Mouse (Mus musculus) forebrain, embryonic 12.5 days (tissue): ENCODE results near the gene Qtrt1. TPM values are rescaled to one million over a fixed set of nuclear protein-coding genes. Genes with fewer than 3 reads are reported as not detected.

Source experiments
- ATAC-seq: fragments of 200-750 bp; cut with Nextera tagmentation; 2 replicates; pipeline ENCODE4 v1.8.0; 2017; ENCODE audit warnings: moderate TSS enrichment; ENCODE audit not compliant: low FRiP score
- H3K27ac ChIP-seq: fragments of 300-500 bp; sonication (generic); 2 replicates; pipeline ENCODE4 v1.5.1; 2016; ENCODE audit warnings: mild to moderate bottlenecking
- H3K27me3 ChIP-seq: fragments of 300-500 bp; sonication (generic); 2 replicates; pipeline ENCODE4 v1.6.1; 2016; ENCODE audit warnings: mild to moderate bottlenecking
- H3K36me3 ChIP-seq: fragments of 300-500 bp; sonication (generic); replicated peaks from 2 replicates; pipeline ENCODE4 v1.6.1; 2016; ENCODE audit warnings: mild to moderate bottlenecking
- H3K4me1 ChIP-seq: fragments of 300-500 bp; sonication (generic); 2 replicates; pipeline ENCODE4 v1.6.1; 2016
- H3K4me2 ChIP-seq: fragments of 300-500 bp; sonication (generic); 2 replicates; pipeline ENCODE4 v1.6.1; 2016; ENCODE audit warnings: mild to moderate bottlenecking, moderate library complexity
- H3K4me3 ChIP-seq: fragments of 300-500 bp; sonication (generic); replicated peaks from 2 replicates; pipeline ENCODE4 v1.5.1; 2016; ENCODE audit warnings: mild to moderate bottlenecking
- H3K9ac ChIP-seq: fragments of 300-500 bp; sonication (generic); 2 replicates; pipeline ENCODE4 v1.6.1; 2016; ENCODE audit warnings: mild to moderate bottlenecking
- H3K9me3 ChIP-seq: fragments of 300-500 bp; sonication (generic); 2 replicates; pipeline ENCODE4 v1.6.1; 2016
- WGBS: fragments of 180-500 bp; shearing (Covaris S2); methylation state at CpG from one replicate; pipeline ENCODE4 v1.1.7; 2016; 5-methylcytosine and 5-hydroxymethylcytosine counted together
- polyA plus RNA-seq: library from polyadenylated mRNA; unstranded; fragments of >200 nt; fragmentation: Nextera tagmentation; extraction: Ambion mirVana; gene quantifications from 2 replicates; pipeline ENCODE4 v1.2.1, GENCODE M21; 2016

Gene Qtrt1
- polyA plus RNA-seq, 1 experiment from 2014 or later: 50.8 TPM

GRCm38 (mm10) chr9:21425556-21425945 lies 13.9 kb downstream of the Qtrt1 start:
- peak overlapping the region; percentile 80; the same call in 1 of the 2 replicates for H3K27ac ChIP-seq
- peak overlapping the region; percentile 93 for H3K4me2 ChIP-seq
- H3K9me3 ChIP-seq: no peaks in the 10 kb centered on the region
- peak overlapping the region; percentile 95 for H3K4me3 ChIP-seq
- H3K9ac ChIP-seq: peak overlapping the region; percentile 89
- ATAC-seq: no peak
- H3K36me3 ChIP-seq: peaks cover 17% of the 10 kb centered on the region
- H3K4me1 ChIP-seq: peaks cover 32% of the 10 kb centered on the region
- no peaks in the 10 kb centered on the region for H3K27me3 ChIP-seq
- WGBS: 13% methylated on average over 6 of the region's 6 CpGs

DNA sequence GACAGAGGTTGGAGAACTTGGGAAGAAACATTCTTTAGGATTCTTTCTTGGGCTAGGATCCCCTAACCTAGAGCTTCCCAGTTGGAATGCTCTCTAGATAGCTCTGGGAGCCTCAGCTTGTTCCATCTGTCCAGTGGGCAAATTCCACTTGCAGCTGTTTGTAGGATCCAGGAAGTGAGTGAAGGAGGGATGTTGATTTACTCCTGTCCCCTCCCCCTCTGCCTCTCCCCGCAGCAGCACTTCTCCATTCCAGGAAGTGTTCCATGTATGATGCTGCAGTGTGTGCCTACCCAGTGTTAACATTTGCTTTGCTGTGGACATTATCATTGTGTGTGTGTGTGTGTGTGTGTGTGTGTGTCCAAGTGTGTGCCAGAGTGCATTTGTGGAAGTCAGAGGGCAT lies 14.4 kb downstream of the Qtrt1 start:
- H3K27ac ChIP-seq: no peak overlapping the region
- H3K27me3 ChIP-seq: no peaks in the 10 kb centered on the region
- H3K36me3 ChIP-seq: peaks cover 12% of the 10 kb centered on the region
- H3K4me1 ChIP-seq: peaks cover 36% of the 10 kb centered on the region
- peak overlapping the region; percentile 95 for H3K4me3 ChIP-seq
- no peak for ATAC-seq
- peak overlapping the region; percentile 93 for H3K4me2 ChIP-seq
- peak overlapping the region; percentile 89 for H3K9ac ChIP-seq
- 21% methylated on average over 1 of the region's 1 CpGs for WGBS
- no peaks in the 10 kb centered on the region for H3K9me3 ChIP-seq

DNA sequence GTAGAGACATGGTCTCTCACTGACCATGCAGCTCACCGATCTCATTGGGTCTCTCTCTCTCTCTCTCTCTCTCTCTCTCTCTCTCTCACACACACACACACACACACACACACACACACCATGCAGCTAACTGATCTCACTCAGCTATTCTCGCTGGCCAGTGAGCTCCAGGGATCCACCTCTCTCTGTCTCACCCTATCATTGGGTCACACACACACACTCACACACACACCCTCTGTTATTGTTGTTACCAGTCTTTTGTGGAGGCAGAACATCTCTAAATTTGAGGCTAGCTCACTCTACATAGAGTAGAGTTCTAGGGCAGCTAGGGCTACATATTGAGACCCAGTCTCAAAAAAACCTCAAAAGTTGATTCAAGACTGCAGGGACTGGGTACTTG lies 14.9 kb downstream of the Qtrt1 start:
- H3K4me3 ChIP-seq: no peak overlapping the region
- H3K4me2 ChIP-seq: peak overlapping the region; percentile 93

GRCm38 (mm10) chr9:21427773-21428172 lies 16.1 kb downstream of the Qtrt1 start:
- Histone ChIP-seq H3K27ac (no peak overlapping the region), H3K27me3 (no peaks in the 10 kb centered on the region), H3K4me1 (peaks cover 46% of the 10 kb centered on the region), H3K4me3 (no peak overlapping the region), H3K36me3 (no peaks in the 10 kb centered on the region), H3K4me2 (no peak overlapping the region), H3K9ac (no peak overlapping the region), H3K9me3 (no peaks in the 10 kb centered on the region)
- 90% methylated on average over 2 of the region's 2 CpGs for WGBS
- no peak for ATAC-seq

More for the DNA sequence above, 14.9 kb downstream of the Qtrt1 start:
- 89% methylated on average over 2 of the region's 2 CpGs for WGBS
- Histone ChIP-seq H3K36me3 (peaks cover 7% of the 10 kb centered on the region; the same call in 1 of the 2 replicates), H3K27ac (no peak overlapping the region), H3K9ac (no peak overlapping the region), H3K9me3 (no peaks in the 10 kb centered on the region), H3K4me1 (peaks cover 42% of the 10 kb centered on the region), H3K27me3 (no peaks in the 10 kb centered on the region)
- no peak for ATAC-seq

DNA sequence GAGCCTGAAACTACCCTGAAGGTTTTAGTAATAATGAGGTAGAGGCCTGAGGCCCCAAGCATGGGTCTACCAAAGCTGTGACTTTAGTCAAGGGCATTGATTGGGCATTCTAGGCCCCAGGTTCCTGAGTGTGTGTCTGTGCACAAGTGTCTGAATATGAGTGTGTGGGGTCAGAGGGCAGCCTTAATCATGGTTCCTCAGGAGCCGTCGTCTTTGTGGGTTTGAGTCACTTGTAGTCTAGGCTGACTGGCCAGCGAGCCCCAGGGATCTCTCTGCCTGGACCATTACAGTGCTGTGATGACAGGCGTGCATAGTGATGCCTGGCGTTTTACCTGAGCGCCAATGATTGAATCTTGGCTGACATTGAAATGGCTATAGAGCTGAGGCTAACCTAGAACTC lies 16.5 kb downstream of the Qtrt1 start:
- no peaks in the 10 kb centered on the region for H3K27me3 ChIP-seq
- no peaks in the 10 kb centered on the region for H3K36me3 ChIP-seq
- no peak overlapping the region for H3K4me2 ChIP-seq
- 88% methylated on average over 6 of the region's 6 CpGs for WGBS
- H3K4me3 ChIP-seq: no peak overlapping the region
- H3K27ac ChIP-seq: no peak overlapping the region
- no peak for ATAC-seq
- H3K4me1 ChIP-seq: peaks cover 46% of the 10 kb centered on the region
- H3K9ac ChIP-seq: no peak overlapping the region
- no peaks in the 10 kb centered on the region for H3K9me3 ChIP-seq

DNA sequence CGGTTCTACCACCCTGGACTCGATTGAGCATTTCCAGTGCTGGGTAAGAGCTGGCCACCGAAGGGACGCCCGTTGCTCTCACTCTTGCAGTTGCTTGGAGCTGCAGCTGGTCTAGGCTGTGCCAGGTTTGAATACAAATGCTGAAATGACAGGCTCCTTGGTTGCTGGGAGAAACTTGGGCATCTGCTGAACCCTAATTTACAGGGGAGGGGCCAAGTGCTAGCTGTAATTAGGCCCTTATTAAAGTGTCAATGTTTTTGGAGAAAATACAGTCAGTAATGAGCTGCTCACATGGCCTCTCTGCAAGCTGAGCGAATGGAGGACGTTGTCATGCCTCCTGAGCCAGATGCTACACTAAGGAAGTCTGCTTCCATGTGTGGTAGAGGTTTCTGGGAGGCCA lies 19.1 kb downstream of the Qtrt1 start:
- H3K4me1 ChIP-seq: peaks cover 38% of the 10 kb centered on the region
- 58% methylated on average over 7 of the region's 7 CpGs for WGBS
- no peaks in the 10 kb centered on the region for H3K9me3 ChIP-seq
- peak; percentile 76; the same call in 1 of the 2 replicates for ATAC-seq
- peak overlapping the region; percentile 57; the same call in 1 of the 2 replicates for H3K27ac ChIP-seq
- H3K27me3 ChIP-seq: no peaks in the 10 kb centered on the region
- H3K9ac ChIP-seq: no peak overlapping the region
- H3K4me2 ChIP-seq: peak overlapping the region; percentile 3; the same call in 1 of the 2 replicates
- H3K4me3 ChIP-seq: no peak overlapping the region
- H3K36me3 ChIP-seq: no peaks in the 10 kb centered on the region

- no peaks in the 10 kb centered on the region for H3K9me3 ChIP-seq
- H3K4me1 ChIP-seq: peaks cover 26% of the 10 kb centered on the region
- 86% methylated on average over 7 of the region's 7 CpGs for WGBS
- H3K36me3 ChIP-seq: no peaks in the 10 kb centered on the region
- no peak overlapping the region for H3K9ac ChIP-seq
- H3K4me2 ChIP-seq: no peak overlapping the region
- no peak for ATAC-seq
- H3K27ac ChIP-seq: no peak overlapping the region
- H3K4me3 ChIP-seq: no peak overlapping the region
- H3K27me3 ChIP-seq: no peaks in the 10 kb centered on the region
Observed at GRCm38 (mm10) chr9:21432066-21432465, 20.4 kb downstream of the Qtrt1 start.

GRCm38 (mm10) chr9:21433766-21434165 lies 22.1 kb downstream of the Qtrt1 start:
- no peak overlapping the region for H3K4me2 ChIP-seq
- H3K9ac ChIP-seq: no peak overlapping the region
- 87% methylated on average over 8 of the region's 8 CpGs for WGBS
- H3K27ac ChIP-seq: no peak overlapping the region
- H3K27me3 ChIP-seq: no peaks in the 10 kb centered on the region
- H3K36me3 ChIP-seq: no peaks in the 10 kb centered on the region
- H3K9me3 ChIP-seq: no peaks in the 10 kb centered on the region
- no peak overlapping the region for H3K4me3 ChIP-seq
- ATAC-seq: no peak
- peaks cover 33% of the 10 kb centered on the region for H3K4me1 ChIP-seq

GRCm38 (mm10) chr9:21434410-21434809 lies 22.8 kb downstream of the Qtrt1 start:
- 92% methylated on average over 2 of the region's 2 CpGs for whole genome bisulfite sequencing

GRCm38 (mm10) chr9:21435777-21436635 lies 24.4 kb downstream of the Qtrt1 start:
- Histone ChIP-seq H3K27me3 (no peaks in the 10 kb centered on the region), H3K27ac (no peak overlapping the region), H3K9me3 (no peaks in the 10 kb centered on the region), H3K4me1 (peaks cover 16% of the 10 kb centered on the region; the same call in 1 of the 2 replicates), H3K4me3 (no peak overlapping the region), H3K36me3 (no peaks in the 10 kb centered on the region), H3K4me2 (no peak overlapping the region), H3K9ac (no peak overlapping the region)
- 92% methylated on average over 7 of the region's 7 CpGs for WGBS
- no peak for ATAC-seq

More at GRCm38 (mm10) chr9:21434410-21434809, 22.8 kb downstream of the Qtrt1 start:
- Histone ChIP-seq H3K36me3 (no peaks in the 10 kb centered on the region), H3K9me3 (no peaks in the 10 kb centered on the region), H3K27ac (no peak overlapping the region), H3K9ac (no peak overlapping the region), H3K27me3 (no peaks in the 10 kb centered on the region), H3K4me1 (peaks cover 31% of the 10 kb centered on the region), H3K4me3 (no peak overlapping the region), H3K4me2 (no peak overlapping the region)
- ATAC-seq: no peak

GRCm38 (mm10) chr9:21437577-21437976 lies 25.9 kb downstream of the Qtrt1 start:
- H3K27ac ChIP-seq: no peak overlapping the region
- H3K4me2 ChIP-seq: no peak overlapping the region
- H3K36me3 ChIP-seq: no peaks in the 10 kb centered on the region
- H3K9me3 ChIP-seq: no peaks in the 10 kb centered on the region
- no peak for ATAC-seq
- H3K4me3 ChIP-seq: no peak overlapping the region
- H3K9ac ChIP-seq: no peak overlapping the region
- WGBS: 88% methylated on average over 6 of the region's 6 CpGs
- no peaks in the 10 kb centered on the region for H3K27me3 ChIP-seq
- H3K4me1 ChIP-seq: peaks cover 6% of the 10 kb centered on the region; the same call in 1 of the 2 replicates

DNA sequence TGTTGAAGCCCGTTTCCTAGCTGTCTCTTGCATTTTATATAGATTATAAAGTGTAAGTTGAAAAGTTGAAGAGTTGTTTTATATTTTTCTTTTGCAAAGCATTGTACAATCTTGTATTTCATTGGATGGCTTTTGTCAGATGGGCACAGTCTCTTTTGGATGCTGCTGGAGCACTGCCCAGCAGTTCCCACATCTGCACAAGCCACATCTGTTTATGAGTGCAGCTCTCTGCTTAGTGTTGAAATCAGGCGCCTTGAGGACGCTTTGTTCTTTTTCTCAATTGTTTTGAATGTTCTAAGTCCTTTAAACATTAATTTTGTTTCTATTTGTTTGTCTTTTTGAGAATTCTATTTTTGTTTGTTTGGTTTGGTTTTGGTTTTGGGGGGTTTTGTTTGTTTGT lies 26.6 kb downstream of the Qtrt1 start:
- Histone ChIP-seq H3K9me3 (no peaks in the 10 kb centered on the region), H3K27ac (no peak overlapping the region), H3K4me3 (no peak overlapping the region), H3K9ac (no peak overlapping the region), H3K36me3 (no peaks in the 10 kb centered on the region), H3K27me3 (no peaks in the 10 kb centered on the region), H3K4me2 (no peak overlapping the region), H3K4me1 (peaks cover 6% of the 10 kb centered on the region; the same call in 1 of the 2 replicates)
- 66% methylated on average over 3 of the region's 3 CpGs for WGBS
- ATAC-seq: no peak

DNA sequence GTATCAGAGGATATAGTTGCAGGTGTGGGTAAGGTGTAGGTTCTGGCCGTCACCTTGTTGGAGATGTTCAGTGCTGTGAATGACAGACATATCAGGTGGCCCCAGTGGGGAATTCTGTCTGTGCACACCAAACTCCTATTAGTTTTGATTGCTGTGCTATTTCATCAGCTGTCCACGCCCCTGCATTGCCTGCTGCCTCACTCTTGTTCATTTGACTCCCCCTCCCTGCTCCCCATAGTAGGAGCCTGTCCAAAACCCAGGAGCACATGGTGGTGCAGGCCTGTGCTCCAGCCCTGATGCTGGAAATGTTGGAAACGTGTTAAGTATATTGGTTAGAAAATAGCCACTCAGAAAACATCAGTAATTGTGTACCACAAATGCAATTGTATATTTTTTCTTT lies 27.8 kb downstream of the Qtrt1 start:
- Histone ChIP-seq H3K36me3 (no peaks in the 10 kb centered on the region), H3K9me3 (no peaks in the 10 kb centered on the region), H3K4me1 (peaks cover 6% of the 10 kb centered on the region; the same call in 1 of the 2 replicates), H3K9ac (no peak overlapping the region), H3K27me3 (no peaks in the 10 kb centered on the region), H3K4me3 (no peak overlapping the region), H3K4me2 (no peak overlapping the region), H3K27ac (no peak overlapping the region)
- ATAC-seq: no peak
- WGBS: 83% methylated on average over 3 of the region's 3 CpGs
